Mouse (Mus musculus) left cerebral cortex, adult 18-20 months (tissue): Measurements from ENCODE around the gene Sarm1. TPM values are rescaled to one million over a fixed set of nuclear protein-coding genes. Genes with fewer than 3 reads are reported as not detected.

ENCODE experiments used
- DNase-seq, 2 experiments: peaks; one replicate each; pipeline ENCODE4 v3.0.0; 2021 to 2022; ENCODE audit warnings: low spot score in 2 of 2, mixed read lengths in 1 of 2
- total RNA-seq, 2 experiments: library from RNA; stranded (reverse); gene quantifications; 2 replicates each; pipeline ENCODE4 v1.2.3; 2021

Gene Sarm1
- total RNA-seq, 2 experiments from 2014 or later: 31.3 to 32.5 TPM

- peak; percentile 77 for DNase-seq
These were observed 31.9 kb downstream of the Sarm1 start, which contains the start of gene Slc46a1 for GRCm38 (mm10) chr11:78465568-78466180. TSS of gene Slc46a1 (plus strand) at chr11:78465697.

- no peak for DNase-seq
These were observed 32.4 kb downstream of the Sarm1 start for GRCm38 (mm10) chr11:78465116-78465515.

GRCm38 (mm10) chr11:78463286-78464036 is 34.1 kb downstream of the Sarm1 start:
- DNase-seq: no peak

- no peak for DNase-seq
These were observed 34.9 kb downstream of the Sarm1 start for GRCm38 (mm10) chr11:78462669-78463068.

GRCm38 (mm10) chr11:78461894-78462293 is 35.7 kb downstream of the Sarm1 start:
- DNase-seq: no peak

- DNase-seq: no peak
These were observed 38.8 kb downstream of the Sarm1 start for GRCm38 (mm10) chr11:78458740-78459139.

- peak in 1 of 2 experiments; percentile 25 for DNase-seq
These were observed 42.2 kb downstream of the Sarm1 start for GRCm38 (mm10) chr11:78455308-78455707.

- DNase-seq: no peak
These were observed 43.3 kb downstream of the Sarm1 start for GRCm38 (mm10) chr11:78454276-78454675.

- DNase-seq: peak; percentile 46 to 73
These were observed 43.9 kb downstream of the Sarm1 start for GRCm38 (mm10) chr11:78453675-78454074.

- DNase-seq: no peak
These were observed 47.2 kb downstream of the Sarm1 start for GRCm38 (mm10) chr11:78450337-78450736.

GRCm38 (mm10) chr11:78448242-78448641 is 49.3 kb downstream of the Sarm1 start:
- DNase-seq: no peak

GRCm38 (mm10) chr11:78447168-78447567 is 50.4 kb downstream of the Sarm1 start:
- no peak for DNase-seq

GRCm38 (mm10) chr11:78443115-78443514 is 54.4 kb downstream of the Sarm1 start:
- no peak for DNase-seq

- no peak for DNase-seq
These were observed 59.1 kb downstream of the Sarm1 start for GRCm38 (mm10) chr11:78438399-78438930.

GRCm38 (mm10) chr11:78437182-78437581 is 60.4 kb downstream of the Sarm1 start:
- DNase-seq: no peak

GRCm38 (mm10) chr11:78435776-78436349 is 61.7 kb downstream of the Sarm1 start:
- no peak for DNase-seq

GRCm38 (mm10) chr11:78434052-78434451 is 63.5 kb downstream of the Sarm1 start:
- no peak for DNase-seq

GRCm38 (mm10) chr11:78431176-78431575 is 66.4 kb downstream of the Sarm1 start:
- no peak for DNase-seq

GRCm38 (mm10) chr11:78430195-78430878 is 67.2 kb downstream of the Sarm1 start:
- no peak for DNase-seq

GRCm38 (mm10) chr11:78428309-78428708 is 69.2 kb downstream of the Sarm1 start:
- DNase-seq: no peak

GRCm38 (mm10) chr11:78427655-78428054 is 69.9 kb downstream of the Sarm1 start:
- DNase-seq: no peak
